Mouse (Mus musculus): Measurements from ENCODE around the gene Nbeal2.

Nbeal2 gene

GRCm38 (mm10) chr9:110651931-110652722 is 1.8 kb downstream of the Nbeal2 start:
- in situ Hi-C loops (cut with MboI; ENCODE audit: low sequenced_read_pairs): no loop called here

DNA sequence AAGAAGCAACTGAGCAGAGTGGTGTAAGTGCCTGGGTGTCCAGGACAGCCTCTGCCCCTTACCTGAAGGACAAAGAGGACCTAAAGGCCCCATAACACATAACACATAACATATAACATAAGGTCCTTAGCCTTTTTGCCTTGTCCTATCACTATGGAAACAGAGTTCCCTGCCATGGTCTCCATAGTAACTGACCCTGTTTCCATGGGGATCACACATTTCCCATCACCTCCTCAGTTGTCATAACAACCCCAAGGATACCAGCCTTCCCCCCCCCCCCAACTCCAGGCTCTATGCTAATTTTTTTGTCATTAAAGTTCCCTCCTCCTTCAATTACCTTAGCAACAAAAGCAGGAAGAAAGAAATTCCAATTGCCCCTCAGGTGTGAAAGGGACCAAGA is 4.2 kb downstream of the Nbeal2 start:
- in situ Hi-C loops (cut with MboI; ENCODE audit: low sequenced_read_pairs): no loop called here

GRCm38 (mm10) chr9:110645219-110645618 is 8.7 kb downstream of the Nbeal2 start:
- in situ Hi-C loops (cut with MboI; ENCODE audit: low sequenced_read_pairs): no loop called here

DNA sequence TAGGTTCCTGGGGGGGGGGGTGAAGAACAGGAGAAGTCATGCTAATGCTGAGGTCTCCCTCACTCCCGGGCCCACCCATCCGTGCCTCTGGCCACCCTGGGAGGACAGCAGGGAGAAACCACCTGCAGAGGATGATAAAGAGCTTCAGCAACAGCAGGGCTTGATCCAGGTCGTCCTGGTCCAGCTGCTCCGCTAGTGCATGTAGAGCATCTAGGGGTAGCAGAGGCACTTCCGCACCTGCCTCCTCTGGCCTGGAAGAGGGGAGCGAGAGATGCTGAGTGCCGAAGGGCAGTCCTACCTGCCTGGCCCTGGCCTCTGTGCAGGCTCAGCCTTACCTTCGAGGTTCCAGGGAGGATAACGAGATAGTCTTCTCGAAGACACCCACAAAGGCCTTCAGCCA is 9.7 kb downstream of the Nbeal2 start:
- in situ Hi-C loops (cut with MboI; ENCODE audit: low sequenced_read_pairs): no loop called here

DNA sequence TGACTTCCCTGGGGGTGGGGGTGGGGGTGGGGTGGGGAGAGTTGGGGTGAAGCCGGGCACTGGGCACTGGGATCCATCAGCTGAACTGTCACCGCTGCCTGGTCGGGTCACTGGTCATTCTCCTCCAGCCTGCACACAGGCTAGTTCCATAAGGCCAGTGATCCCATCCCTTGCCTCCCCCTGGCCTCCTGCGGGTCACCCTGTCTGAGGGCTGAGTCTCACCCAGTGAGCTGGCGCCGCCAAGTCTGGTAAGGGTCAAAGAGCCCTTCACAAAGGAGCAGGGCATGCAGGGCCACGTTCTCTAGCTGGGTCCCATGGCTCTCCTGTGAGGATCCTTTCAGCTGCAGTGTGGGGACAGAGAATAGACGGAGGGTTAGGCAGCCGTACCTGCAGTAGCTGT is 10.2 kb downstream of the Nbeal2 start:
- in situ Hi-C loops (cut with MboI; ENCODE audit: low sequenced_read_pairs): no loop called here

DNA sequence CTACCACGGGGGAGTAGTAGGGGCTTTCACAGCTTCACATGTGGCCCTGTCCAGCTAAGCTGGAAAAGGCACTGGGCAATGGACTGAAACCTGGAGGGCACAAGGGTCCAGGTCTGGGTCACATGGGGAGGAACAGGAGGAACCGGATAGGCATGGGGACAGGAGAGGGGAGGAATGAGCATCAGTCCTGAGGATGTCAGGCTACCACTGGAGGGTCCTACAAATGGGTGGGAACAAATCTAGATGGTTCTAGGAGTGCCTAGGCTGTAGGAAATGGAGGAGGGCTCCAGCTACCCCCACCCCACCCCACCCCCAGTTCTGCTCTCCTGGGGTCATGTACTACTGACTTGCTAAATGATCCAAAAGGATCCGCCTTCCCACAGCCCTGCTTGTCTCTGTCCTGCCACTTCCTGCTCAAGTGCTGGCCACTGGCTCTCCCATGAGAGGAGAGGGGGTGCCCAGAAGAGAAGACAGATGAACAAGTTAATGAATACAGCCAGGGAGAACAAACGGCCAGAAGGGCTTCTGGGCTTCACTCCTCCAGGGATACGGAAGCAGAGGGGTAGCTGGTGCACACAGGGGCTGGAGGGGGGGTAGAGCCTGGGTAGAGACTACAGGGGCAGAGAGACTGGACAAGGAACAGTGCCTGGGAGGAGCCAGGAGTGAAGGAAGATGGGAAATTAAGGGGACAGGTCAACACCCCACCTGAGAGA is 11.0 kb downstream of the Nbeal2 start:
- in situ Hi-C loops (cut with MboI; ENCODE audit: low sequenced_read_pairs): no loop called here

- in situ Hi-C loops (cut with MboI; ENCODE audit: low sequenced_read_pairs): no loop called here
These were observed 13.0 kb downstream of the Nbeal2 start for GRCm38 (mm10) chr9:110641006-110641405.

GRCm38 (mm10) chr9:110638611-110639021 is 15.3 kb downstream of the Nbeal2 start:
- in situ Hi-C loops (cut with MboI; ENCODE audit: low sequenced_read_pairs): no loop called here

- in situ Hi-C loops (cut with MboI; ENCODE audit: low sequenced_read_pairs): no loop called here
These were observed 18.7 kb downstream of the Nbeal2 start for GRCm38 (mm10) chr9:110635225-110635624.

GRCm38 (mm10) chr9:110633882-110634281 is 20.1 kb downstream of the Nbeal2 start:
- in situ Hi-C loops (cut with MboI; ENCODE audit: low sequenced_read_pairs): no loop called here

DNA sequence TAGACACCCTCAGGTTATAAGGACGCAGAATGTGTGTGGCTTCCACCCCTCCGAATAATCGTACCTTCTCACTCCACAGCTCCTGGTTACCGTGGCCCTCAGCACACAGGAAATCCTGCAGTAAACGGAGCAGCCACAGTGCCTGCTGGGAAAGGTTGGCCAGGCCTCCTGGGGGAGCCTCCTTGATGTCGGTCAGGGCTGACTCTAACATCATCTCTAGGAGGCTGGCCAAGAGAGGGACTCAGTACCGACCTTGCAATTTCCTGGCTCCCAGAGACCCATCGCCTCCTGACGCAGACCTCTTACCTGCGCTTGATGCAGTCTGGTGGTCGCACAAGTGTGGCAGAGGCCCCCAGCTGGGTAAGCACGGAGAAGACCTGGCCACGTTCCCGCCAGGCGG is 21.3 kb downstream of the Nbeal2 start:
- in situ Hi-C loops (cut with MboI; ENCODE audit: low sequenced_read_pairs): no loop called here

DNA sequence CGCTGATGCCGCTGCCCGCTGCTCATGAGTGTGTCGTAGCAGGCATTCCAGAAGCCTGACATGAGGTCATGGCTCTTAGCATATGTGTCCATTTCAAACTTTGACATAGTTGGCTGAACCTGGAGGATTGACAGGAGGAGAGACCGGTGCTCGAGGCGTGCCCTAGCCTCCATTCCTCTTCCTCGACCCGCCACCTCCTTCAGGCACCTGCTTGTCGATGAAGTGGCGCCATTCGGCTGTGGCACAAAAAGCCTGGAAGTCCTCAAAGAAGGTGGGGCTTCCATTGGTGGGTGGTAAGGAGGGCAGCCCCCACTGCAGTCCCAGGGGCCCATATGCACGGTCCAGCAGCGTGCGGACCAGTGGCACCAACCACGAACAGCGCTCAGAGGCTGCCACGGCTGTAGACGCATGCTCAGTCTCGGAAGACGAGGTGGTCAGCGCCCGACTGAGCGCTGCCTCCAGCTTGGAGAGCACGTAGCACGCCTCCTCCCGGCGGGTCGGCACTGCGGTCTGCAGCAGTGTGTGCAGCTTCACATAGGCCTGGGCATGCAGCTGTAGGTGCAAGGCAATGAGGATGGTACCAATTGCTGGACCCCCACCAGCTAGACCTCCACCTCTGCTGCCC is 22.2 kb downstream of the Nbeal2 start:
- in situ Hi-C loops (cut with MboI; ENCODE audit: low sequenced_read_pairs): no loop called here

- in situ Hi-C loops (cut with MboI; ENCODE audit: low sequenced_read_pairs): no loop called here
These were observed 22.8 kb downstream of the Nbeal2 start for GRCm38 (mm10) chr9:110631191-110631590.

DNA sequence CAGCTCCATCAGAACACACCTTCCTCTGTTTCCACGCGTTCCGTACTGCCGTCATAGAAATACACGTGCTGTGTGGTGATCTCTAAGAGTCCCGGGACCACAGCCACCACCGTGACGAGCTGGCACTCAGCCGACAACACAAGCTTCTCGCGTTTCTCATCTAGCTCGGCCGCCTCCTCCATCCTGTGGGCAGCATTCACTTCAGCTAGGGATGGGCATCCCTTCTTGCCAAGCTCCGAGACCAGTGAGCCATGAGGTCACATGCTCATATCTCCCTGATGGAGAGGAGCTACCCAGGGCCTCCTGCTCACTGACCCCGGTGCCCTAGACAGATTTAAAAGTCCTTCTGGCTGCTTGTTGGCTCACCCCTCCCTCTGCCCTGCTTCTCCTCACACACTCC is 23.8 kb downstream of the Nbeal2 start:
- in situ Hi-C loops (cut with MboI; ENCODE audit: low sequenced_read_pairs): no loop called here

- in situ Hi-C loops (cut with MboI; ENCODE audit: low sequenced_read_pairs): no loop called here
These were observed 28.5 kb downstream of the Nbeal2 start for GRCm38 (mm10) chr9:110625350-110625908.

- in situ Hi-C loops (cut with MboI; ENCODE audit: low sequenced_read_pairs): no loop called here
These were observed 29.4 kb downstream of the Nbeal2 start, which contains the start of gene Nradd for GRCm38 (mm10) chr9:110624361-110625166. Gene Nradd, minus strand, starts transcription at chr9:110624452.

DNA sequence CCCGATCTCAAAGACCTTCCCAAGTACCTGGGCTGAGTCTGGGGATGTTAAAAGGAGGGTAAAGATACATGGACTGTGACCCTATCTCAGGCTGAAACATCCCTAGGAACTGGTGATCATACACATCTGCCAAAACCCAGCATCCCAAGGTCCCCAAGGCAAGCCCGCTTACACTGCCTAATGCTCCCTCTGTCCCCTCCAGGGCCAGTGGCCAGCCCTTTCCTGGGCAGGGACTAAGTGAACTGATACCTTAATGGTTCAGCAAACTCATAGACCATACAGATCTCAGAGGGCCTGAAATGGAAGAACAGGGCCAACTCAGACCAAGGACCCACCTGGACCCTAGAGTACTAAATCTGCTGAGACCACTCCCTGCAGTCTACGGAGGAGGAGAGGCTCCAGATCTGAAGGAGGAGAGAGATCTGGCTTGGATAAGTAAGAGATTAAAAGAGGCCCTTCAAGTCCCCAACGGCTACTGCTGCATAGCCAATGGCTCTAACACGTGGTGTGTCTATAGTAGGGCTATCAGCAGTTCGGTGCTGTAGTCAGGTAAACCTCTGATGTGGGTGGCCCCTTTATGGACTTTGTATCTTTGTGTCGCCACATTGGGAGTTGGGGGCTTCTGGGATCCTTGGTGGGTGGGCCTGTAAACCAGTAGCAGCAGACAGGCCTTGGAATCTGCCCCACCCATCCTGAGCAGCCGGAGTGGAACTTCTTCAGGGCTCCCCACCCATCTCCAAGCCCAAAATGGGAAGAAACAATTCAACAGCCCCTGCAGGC is 30.4 kb downstream of the Nbeal2 start:
- in situ Hi-C loops (cut with MboI; ENCODE audit: low sequenced_read_pairs): no loop called here

DNA sequence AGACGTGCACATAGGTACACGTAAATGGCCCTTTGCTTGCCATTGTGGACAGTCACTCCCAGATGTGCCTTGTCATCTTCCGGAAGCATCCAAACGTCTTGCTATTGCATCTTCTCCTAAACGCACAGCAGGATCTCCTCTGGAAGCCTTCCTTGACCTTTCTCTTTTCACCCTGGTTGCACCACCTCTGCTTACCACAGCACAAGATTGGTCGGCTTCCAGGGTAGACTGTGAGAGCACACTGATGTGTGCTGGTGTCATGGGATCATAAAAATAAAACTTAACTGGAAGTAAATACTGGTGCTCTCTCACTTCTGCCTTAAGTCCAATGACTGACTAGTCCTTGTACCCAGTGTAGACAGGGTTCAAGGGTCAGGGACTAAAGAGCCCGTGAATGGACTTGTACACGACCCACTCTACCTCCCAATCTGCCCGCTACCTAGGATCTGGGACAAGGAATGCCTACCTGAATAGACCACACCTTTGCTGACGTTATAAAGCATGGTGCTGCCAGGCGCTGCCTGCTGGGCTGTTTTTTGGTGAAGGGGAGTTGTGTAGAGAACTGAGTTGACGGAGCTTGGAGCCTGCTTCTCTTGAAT is 31.2 kb downstream of the Nbeal2 start:
- in situ Hi-C loops (cut with MboI; ENCODE audit: low sequenced_read_pairs): no loop called here

GRCm38 (mm10) chr9:110620685-110621084 is 33.3 kb downstream of the Nbeal2 start:
- in situ Hi-C loops (cut with MboI; ENCODE audit: low sequenced_read_pairs): no loop called here

DNA sequence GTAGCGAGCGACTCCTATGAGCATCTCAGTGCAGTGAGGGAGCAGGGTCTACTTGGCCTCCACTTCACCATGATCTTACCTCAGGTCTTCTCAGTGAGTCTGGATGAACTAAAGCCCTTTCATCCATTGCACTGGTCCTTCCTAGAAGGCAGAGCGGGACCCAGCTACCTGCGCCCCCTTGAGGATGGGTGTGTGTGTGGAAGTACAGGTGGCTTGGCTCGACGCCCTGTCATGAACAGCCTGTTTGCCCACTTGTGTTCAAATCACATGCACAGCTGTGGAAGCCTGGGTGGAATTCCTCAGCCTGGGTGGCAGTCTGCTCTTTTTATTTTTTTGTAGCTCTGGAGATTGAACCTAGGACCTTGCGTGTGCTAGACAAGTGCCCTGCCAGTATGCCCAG is 33.8 kb downstream of the Nbeal2 start:
- in situ Hi-C loops (cut with MboI; ENCODE audit: low sequenced_read_pairs): no loop called here

Data from CH12F3 (cell line).